Mouse (Mus musculus) induced T-regulatory cell, adult 2 months (primary cell): Measurements from ENCODE around the gene Cfap298.

ENCODE experiments used
- DNase-seq: peaks from one replicate; pipeline ENCODE4 v3.0.0-alpha.2; 2012; ENCODE audit warnings: low read depth

Gene Cfap298

DNA sequence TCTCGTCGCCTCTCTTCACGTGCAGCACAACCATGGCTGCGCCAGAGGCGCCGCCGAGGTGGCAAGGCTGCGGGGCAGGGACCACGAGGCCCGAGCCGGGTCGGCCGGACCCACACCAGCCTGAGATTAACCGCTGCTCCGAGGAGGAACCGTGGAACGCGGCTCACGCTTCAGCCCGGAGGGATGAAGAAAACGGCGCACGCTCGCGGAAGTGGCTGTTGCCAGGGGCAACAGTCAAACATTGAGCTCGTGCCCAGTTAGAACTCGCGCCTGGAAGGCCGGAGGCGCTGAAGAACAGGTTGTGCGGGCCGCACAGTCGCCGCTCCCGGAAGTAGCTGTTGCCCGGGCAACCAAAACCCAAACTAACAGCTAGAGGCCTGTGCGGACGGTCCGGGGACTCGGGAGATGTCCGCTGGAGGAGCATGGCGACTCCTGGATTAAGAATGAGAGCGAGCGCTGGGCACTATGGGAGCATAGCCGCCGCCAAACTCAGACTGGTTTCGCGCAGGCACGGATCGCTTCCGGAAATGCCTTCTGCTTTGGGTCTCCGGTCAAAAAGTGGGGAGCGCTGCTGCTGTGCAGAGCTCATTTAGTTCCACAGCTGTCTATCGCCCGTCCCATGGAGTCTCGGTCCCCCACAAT lies at the start of gene Cfap298:
Gene Cfap298 (minus strand): TSS at position 428 of the 642 bp plus-strand sequence.
- DNase-seq: peak; percentile 98

DNA sequence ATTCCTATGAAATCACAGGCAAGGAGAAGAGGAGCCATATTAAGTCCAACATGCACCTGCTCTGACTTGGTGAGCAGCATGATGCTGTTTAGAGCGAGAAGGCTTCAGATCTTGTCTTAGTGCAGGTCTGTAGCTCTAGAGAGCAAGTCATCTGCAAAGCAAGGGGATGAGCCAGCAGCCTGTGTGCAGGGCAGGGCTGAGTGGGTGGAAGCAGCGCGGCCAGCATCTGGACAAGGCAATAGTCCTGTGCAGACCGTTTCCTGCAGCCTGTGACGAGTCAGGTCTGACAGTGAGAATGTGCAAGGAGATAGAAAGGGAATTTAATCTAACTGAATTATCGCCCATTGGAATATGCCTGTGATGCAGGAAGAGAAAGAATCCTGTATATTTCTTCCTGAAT lies 36.1 kb upstream of the Cfap298 start:
- no peak for DNase-seq

DNA sequence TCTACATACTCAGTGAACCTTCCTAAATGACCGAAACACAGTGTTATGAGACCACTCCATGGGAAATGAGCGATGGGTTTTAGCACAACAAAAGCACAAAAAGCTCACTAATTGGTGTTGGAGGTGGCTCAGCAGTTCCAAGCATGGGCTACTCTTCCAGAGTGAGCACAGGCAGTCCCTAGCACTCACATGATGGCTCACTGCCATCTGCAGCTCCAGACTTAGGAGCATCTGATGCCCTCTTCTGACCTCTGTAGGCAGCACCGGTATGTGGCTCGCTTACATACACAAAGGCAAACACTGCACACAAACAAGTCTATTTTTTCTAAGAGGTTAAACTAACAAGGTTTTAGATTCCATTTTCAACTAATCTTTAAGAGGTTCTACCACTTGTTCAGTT lies 31.3 kb upstream of the Cfap298 start:
- no peak for DNase-seq

DNA sequence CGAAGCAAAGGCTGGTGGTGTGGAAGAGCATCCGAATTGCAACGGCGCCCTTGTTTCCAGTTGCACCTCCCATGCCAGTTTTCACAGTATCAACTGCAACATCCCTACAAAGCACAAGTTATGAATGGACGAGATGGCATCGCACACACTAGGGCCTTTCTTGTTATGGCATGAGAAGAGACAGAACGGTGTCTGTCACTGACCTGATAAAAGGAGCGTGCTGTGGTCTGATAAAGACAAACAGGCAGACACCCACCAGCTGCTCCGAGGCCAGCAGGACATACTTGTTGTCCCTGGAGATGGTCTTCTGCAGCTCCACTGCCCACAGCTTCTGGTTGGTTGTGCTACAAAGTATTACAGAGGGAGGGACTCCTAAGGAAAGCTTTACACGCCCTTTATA lies 29.4 kb upstream of the Cfap298 start:
- no peak for DNase-seq

DNA sequence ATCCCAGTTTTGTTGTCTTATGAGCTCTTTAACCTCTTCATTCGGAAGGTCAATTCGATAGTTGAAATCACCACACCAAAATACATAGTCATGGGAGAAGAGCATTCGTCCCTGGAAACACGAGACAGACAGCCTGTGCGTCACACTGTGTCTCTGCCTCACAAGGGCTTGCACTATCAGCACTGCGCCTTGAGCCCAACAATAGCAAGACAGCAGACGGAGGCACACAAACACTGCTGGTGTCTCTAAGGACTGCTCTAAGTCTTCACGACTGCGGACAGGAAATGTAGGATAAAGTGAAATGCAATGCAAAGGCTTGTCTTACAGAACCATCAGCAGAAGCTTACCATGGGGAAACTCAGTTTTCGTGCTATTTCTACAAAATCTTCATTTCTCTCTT lies 29.0 kb upstream of the Cfap298 start:
- no peak for DNase-seq

DNA sequence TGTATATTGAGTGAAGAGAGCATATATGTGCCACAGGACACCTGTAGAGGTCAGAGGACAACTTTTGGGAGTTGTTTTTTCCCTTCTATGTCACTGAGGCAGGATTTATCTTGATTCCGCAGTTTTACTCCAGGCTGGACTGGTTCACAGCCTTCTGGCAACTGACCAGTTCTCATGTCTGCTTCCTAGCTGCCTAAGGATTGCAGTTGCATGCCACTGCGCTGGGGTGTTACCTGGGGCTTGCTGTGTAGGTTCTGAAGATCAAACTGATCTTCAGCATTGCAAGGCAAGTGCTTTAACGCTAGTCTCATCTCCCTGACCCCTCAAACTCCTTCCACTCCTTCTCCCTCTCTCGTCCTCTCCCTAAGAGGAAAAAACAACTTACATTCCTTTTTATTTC lies 28.3 kb upstream of the Cfap298 start:
- no peak for DNase-seq

DNA sequence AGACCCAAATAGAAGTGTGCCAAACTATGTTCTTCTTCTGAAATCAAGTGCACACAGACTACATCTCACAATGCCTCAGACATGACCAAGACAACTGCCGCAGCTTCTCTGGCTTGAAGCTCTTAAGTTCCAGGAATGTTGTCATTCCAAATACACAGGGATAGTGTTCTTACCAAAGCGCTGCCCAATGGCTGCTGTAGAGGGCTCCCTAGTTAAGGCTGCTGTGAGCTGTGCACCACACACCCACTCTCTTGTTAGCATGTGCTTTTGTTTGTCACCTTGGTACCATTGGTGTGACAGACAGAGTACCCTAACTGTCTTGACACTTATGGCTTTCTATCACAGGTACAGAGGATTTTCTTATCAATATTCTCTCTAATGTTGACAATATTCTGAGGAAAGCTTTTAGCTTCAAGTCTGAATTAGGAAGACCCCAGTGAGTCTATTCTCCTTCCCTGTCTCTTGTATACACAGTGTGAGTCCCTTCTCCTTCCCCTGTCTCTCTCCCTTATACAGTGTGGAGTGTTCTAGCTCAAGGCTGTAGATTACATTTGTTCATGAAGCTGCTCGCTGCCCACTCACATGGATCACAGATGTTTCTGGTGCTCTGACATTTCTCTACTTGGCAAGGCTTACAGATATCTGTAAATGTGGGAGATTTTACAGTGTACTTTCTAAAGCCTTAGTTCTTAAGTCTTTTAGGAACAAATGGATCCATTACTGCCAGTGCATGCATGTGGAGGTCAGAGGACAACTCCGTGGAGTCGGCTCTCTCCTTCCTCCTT lies 23.6 kb upstream of the Cfap298 start:
- no peak for DNase-seq

DNA sequence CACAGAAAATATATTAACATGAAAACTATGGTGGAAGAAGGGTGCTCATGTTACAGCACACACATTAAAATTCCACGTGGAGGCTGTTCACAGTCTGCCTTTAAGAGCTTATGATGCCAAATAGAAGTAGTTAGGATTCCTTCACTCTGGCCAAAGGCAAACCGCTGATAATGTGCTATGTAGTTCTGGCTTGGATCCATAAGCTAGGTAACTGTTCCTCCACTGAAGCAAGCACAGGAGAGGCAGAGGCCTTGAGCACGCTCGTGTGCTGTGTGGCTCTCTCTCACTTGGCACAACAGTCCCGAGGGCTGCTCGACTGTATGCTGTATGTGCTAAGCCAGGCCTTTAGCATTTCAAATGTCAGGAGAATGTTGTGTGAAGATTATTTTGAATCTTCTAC lies 20.6 kb upstream of the Cfap298 start:
- DNase-seq: no peak

DNA sequence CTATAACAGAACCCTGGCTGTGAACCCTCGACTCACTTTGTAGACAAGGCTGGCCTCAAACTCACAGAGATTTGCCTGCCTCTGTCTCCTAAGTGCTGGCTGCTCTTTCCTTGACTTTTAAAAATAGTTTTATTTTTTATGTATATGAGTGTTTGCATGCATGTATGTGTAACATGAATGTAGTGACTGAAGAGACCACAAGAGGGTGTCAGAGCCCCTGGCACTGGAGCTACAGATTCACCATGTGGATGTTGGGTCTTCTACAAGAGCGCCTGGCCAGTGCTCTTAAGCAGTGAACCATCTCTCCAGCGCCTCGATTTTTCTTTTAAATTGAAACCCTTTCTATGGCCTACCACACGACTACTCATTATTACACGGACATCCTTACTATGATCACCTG lies 18.9 kb upstream of the Cfap298 start:
- peak; percentile 46 for DNase-seq

DNA sequence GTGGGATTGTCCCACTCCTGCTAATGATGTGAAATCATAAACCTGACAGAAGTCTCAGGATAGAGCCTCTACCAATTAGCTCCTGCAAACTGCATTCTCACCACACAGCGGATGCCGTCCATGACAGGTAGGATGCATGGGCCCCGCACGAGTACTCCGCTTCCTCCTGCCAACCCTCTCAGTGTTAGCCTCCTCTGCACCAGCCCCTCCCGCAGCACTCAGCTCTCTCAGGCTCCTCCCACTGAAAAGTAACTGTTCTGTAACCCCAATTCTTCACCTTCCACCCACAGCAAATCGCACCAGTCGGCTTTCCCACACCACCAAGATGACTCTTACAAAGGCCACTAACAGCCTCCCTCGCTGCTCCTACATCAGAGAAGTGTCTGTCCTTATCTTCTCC lies 18.2 kb upstream of the Cfap298 start:
- DNase-seq: no peak

DNA sequence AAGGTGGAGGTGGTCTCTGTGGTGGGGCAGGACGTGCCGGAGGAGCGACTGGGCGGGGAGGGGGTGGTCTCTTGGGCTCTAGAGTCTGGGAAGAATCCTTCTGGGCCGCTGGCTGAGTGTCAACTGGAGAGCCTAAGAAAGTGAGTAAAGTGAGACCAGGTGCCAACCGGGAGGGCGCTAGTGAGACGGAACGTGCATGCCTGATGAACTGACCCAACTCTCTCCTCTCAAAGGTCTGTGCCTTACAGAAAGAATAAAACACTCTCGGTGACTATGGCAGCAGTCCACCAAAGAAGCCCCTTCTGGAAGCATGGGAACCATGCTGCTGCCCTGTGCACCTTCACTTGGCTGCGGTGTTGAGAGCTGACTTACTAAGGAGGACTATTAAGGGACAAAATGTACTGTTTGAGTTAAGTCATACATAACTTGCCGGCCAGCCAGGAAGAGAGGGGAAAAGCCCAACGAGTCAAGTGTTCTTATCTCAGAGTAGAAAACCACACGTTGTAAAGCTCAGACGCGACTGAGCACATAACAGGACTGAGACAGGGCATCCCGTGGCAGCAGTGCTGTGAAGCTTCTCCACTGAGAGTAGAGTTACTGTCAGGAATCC lies 15.5 kb upstream of the Cfap298 start:
- DNase-seq: no peak

DNA sequence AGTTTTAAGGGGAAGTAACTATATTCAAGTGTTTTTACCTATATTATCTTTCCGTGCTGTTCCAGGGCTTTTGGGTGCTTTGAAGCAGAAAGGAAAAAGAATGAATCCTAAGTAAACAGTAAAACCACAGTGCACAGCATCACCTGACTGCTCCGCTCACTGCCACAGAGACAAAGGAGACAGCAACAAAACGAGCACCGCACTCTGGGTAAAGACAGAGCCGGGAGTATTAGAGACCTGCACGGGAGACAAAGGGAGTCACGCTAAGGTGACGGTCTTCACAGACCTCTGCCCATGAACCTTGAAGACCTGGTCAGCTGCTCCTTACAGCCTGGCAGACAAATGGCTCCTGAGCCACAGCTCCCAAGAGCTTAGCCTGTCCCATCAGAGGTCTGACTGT lies 12.1 kb upstream of the Cfap298 start:
- no peak for DNase-seq

DNA sequence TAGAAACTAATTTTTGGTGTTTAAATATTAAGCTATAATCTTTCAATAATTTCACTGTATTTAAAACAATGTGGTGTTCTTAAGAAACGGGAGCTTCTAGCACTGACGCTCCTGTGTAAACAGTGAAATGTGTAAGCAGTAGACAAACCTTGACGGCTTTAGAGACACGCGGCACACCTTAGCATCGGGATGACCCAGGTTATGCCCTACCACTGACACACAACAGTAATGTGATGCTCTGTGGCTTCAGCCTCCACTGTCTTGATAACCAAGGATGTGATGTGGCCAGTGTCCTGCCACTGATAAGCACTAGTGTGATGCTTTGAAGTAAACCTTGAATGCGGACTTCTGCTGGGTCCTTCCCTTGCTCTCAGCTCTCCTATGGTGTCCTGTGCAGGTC lies 6.3 kb upstream of the Cfap298 start:
- DNase-seq: no peak

DNA sequence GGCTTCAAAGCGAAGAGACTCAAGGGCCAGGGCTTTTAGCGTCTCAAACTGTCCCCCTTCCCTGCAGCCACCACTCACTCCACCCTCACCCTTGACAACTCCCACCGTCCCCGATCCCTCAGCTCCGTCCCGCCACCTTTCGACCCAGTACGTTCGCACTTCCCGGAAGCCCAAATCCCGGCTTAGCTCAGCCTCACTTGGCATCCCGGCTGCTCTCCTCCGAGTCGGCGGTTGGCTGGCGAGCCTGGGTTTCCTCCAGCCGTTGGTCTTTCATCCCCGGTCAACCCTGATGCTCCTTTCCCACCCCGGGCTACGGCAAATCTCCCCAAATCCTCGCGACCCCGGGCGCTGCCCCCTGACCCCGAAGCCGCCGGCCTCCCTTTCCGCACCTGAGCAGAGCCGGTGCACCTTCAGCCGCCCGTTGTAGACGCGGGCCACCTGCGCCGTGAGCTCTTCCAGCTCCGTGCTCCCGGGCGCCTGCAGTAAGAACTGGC lies 674 bp downstream of the Cfap298 start:
- peak; percentile 76 for DNase-seq

DNA sequence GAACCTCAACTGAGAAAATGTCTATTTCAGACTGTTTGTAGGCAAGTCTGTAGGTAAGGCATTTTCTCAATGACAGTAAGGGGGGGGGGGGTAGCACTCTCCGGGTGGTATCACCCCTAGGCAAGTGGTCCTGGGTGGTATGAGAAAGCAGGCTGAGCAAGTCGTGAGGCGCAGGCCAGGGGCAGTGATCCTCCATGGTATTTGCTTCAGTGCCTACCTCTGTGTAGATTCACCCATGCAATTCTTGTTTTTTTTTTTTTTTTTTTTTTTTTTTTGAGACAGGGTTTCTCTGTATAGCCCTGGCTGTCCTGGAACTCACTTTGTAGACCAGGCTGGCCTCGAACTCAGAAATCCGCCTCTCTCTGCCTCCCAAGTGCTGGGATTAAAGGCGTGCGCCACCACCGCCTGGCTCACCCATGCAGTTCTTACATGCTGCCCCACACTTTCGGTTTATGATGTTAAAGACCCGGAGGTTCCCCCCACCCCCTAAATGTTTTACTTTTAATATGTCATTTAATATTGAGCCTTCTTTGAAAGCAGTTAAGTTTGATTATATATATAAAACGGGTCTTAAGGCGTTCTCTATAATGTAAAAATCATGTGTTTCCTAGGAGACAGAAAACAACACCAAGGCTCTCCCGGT lies 1.3 kb downstream of the Cfap298 start:
- no peak for DNase-seq

DNA sequence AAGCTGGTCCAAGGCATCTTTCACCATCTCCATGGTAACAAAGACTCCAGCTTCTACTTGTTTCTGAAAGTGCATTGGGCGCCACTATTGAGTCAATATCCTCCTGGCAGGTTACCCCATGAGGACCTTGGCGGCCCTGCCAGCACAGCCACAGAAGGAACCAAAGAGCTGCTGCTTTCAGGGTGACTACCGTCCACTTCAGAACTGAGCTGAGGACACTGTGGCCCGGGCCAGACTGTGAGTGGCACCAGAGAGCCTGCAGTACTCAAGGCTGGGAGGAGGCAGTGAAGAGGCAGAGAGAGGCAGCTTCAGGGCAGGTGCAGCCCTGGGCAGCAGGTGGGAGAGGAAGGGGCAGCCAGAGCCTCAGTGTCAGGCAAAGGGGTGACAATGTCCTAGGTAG lies 7.5 kb downstream of the Cfap298 start:
- no peak for DNase-seq

DNA sequence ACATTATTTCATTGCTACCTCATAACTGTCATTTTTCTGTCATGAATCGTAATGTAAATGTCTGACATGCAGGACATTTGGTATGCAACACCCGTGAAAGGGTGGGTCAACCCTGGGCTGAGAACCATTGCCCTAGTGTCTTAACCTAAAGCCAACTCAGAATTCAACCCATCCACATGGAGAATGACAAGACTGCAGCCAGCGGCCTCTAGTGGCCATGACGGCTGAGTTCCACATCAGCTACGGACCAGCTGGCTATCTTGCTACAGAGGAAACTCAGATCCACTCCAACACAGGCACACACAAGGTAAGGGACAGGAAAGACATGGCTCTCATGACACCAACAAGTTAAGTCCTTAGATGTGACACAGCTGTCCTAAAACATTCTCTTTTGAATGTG lies 9.5 kb downstream of the Cfap298 start:
- DNase-seq: peak; percentile 41

DNA sequence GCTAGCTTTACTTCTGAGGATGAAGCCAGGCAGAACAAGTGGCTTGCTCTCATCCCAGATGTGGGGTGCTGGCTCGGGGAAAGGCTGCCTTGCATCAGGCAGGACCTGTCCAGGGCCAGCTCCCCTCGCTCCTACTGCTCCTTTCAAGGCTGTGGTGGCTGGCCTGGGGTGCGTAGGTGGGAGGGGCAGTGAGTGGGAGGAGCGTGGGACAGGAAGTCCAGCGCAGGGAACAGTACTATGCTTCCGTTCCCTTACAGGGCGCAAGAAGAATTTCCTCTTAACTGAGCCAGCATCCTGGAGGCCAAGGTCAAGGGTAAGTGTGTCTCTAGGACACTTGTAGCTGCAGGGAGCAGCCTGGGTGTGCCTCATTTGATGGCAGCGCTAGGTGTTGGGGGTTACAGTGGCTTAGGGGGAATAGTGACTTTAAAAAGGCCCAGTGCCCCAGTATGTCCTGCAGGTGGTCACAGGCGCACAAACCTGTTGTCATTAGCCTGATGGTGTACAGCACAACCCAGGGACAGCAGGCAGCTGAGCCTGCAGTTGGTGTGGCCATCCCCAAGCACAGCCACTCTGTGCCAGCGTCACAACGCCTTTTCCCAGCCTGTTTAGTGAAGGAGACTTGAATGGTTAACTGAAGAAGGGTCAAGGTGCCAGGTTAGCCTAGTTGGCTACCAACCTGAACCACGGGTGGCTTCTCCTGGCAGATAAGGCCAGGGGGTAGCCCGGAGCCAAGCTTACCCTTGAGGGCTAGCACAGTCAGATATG lies 10.1 kb downstream of the Cfap298 start:
- no peak for DNase-seq

DNA sequence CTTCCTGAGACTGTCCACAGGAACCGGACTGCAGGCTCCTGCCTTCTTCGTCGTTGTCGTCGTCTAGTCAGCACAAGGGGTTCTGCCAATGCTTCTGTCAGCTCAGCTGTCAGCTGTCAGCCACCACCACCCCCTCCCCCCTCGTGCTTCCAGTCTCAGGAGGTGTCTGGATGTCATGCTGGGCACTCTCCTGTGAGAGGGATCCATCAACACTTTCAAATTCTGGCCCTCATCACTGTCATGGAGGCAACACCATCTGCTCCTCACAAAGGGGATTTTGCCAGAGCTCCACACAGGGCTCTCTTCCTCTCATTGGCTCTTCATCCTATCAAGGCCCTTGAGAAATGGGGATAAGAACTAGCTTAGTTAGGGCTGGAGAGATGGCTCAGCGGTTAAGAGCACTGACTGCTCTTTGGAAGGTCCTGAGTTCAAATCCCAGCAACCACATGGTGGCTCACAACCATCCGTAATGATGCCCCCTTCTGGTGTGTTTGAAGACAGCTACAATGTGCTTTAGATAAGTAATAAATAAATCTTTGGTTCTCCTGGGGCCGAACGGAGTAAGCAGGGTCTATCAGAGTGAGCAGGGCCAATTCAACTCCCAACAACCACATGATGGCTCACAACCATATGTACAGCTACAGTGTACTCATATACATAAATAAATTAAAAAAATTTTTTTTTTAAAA lies 13.3 kb downstream of the Cfap298 start:
- DNase-seq: no peak

DNA sequence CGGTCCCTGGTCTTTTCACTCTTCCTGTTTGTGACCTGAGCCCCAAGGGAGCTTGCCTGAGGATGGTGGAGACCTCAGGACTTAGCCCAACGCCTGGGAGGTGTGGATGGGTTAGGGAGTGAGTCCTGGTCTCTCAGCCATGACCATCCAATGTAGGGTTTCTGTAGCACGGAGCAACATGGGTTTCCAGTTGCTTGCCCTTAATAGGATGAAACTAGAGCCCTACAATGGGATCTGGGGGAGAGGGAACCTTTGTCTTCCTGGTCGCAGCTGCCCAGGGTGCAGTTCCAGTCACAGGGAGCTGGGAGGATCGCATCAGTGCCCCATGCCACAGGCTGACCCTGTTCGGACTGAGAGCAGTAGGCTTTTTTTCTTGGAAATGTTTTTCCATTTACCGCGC lies 17.8 kb downstream of the Cfap298 start:
- DNase-seq: no peak

DNA sequence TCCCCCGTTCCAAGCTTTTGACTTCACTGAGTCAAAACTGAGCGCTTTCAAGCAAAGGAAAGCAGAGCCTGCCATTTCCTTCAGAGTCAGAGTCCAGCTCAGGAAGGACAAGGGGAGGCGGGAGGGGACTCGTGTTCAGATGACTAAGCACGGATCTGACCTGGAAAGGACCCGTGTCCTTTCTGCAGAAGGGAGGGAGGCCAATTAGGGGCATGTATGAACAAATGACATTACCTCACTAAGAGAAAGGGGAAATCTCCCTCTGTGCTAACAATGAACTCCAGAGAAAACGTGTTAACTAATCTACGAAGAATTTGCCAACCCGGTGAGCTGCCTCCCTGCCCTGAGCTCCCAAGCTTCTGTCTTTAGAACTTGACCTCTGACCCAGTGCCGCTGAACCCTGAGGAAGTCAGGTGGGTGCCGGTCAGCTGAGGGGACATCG lies 18.9 kb downstream of the Cfap298 start:
- DNase-seq: no peak
